Comparison of ENCODE assay signal across 8 mouse cellular contexts in the genomic region with DNA sequence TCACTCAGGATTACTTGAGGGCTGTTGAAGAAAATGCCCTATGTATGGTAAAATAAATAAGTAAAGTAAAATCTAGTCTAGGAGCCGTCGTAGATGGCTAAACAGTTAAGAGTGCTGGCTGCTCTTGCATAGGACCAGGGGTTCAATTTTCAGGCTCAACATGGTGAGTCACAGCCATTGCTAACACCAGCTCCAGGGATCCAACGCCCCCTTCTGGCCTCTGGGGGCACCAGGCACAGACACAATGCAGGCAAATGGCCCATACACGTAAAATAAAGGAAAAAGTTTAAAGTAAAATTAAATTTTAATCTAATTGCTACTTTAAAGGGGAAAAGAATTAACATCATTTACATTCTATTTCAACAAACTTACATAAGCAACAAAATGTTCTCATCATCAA. TPM values are rescaled to one million over a fixed set of nuclear protein-coding genes. Genes with fewer than 3 reads are reported as not detected.
A peak's percentile ranks its signal among the peaks of the same experiment; 100 is the strongest.
DNase-seq lines count a peak whose midpoint lies in the region; ATAC-seq lines count a peak whose summit lies in the region.

No protein-coding gene starts in this region.

- H3K9me3 ChIP-seq in heart, embryonic 11.5 days (replicated peaks; ENCODE audit: control insufficient read depth, low read length): no peaks in the 10 kb centered on the region
- H3K9me3 ChIP-seq in embryonic facial prominence, embryonic 12.5 days: no peaks in the 10 kb centered on the region
- no peaks in the 10 kb centered on the region for H3K9me3 ChIP-seq in kidney, embryonic 14.5 days (ENCODE audit: control insufficient read depth, low read length)
- no peaks in the 10 kb centered on the region for H3K9me3 ChIP-seq in megakaryocyte, embryonic 14.5 days

- no peak overlapping the region; the same call in 1 of the 2 replicates for H3K4me2 ChIP-seq in heart, embryonic 11.5 days
- H3K4me2 ChIP-seq in embryonic facial prominence, embryonic 12.5 days (replicated peaks): peak overlapping the region; percentile 32; the same call in 1 of the 2 replicates
- peak overlapping the region; percentile 16 for H3K4me2 ChIP-seq in kidney, embryonic 14.5 days (replicated peaks; ENCODE audit: low read depth, low read length)

- H3K4me3 ChIP-seq in heart, embryonic 11.5 days (ENCODE audit: low read depth, low read length): 0 out of 2 replicates have a peak overlapping the region, but pooled peaks have one; percentile 8
- H3K4me3 ChIP-seq in embryonic facial prominence, embryonic 12.5 days: no peak overlapping the region; the same call in 1 of the 2 replicates
- H3K4me3 ChIP-seq in kidney, embryonic 14.5 days (ENCODE audit: low read length): peak overlapping the region; percentile 3; the same call in 1 of the 2 replicates
- H3K4me3 ChIP-seq in megakaryocyte, embryonic 14.5 days (replicated peaks): peak overlapping the region; percentile 57

- 47% methylated on average over 4 of the region's 4 CpGs for WGBS in heart, embryonic 11.5 days (ENCODE audit: insufficient replicate concordance)
- 58% methylated on average over 4 of the region's 4 CpGs for WGBS in embryonic facial prominence, embryonic 12.5 days
- 50% methylated on average over 4 of the region's 4 CpGs for whole genome bisulfite sequencing in kidney, embryonic 14.5 days

- no peak for ATAC-seq in heart, embryonic 11.5 days (replicated peaks; ENCODE audit: insufficient number of reproducible peaks, low FRiP score, low TSS enrichment)
- ATAC-seq in embryonic facial prominence, embryonic 12.5 days (ENCODE audit: insufficient number of reproducible peaks, insufficient read depth, low FRiP score, low TSS enrichment): no peak
- ATAC-seq in kidney, embryonic 14.5 days (ENCODE audit: low FRiP score, low TSS enrichment): no peak

- no peak for DNase-seq in heart, adult 11 months
- peak; percentile 57 for DNase-seq in MN1 (ENCODE audit: low spot score)
- DNase-seq in thymus, postnatal 10 days (ENCODE audit: low spot score in 2 of 2): peak; percentile 16 to 23
- DNase-seq in urinary bladder, postnatal 4 days (ENCODE audit: low spot score in 2 of 2): no peak

- H3K4me1 ChIP-seq in heart, embryonic 11.5 days (ENCODE audit: control insufficient read depth, insufficient read depth, low read length): no peaks in the 10 kb centered on the region
- peaks cover 5% of the 10 kb centered on the region; the same call in 1 of the 2 replicates for H3K4me1 ChIP-seq in embryonic facial prominence, embryonic 12.5 days
- H3K4me1 ChIP-seq in kidney, embryonic 14.5 days (ENCODE audit: control insufficient read depth, insufficient read depth, low read length): no peaks in the 10 kb centered on the region
- peaks cover 21% of the 10 kb centered on the region for H3K4me1 ChIP-seq in megakaryocyte, embryonic 14.5 days

- H3K9ac ChIP-seq in heart, embryonic 11.5 days (ENCODE audit: low read depth, low read length): no peak overlapping the region
- H3K9ac ChIP-seq in embryonic facial prominence, embryonic 12.5 days: no peak overlapping the region
- H3K9ac ChIP-seq in kidney, embryonic 14.5 days (ENCODE audit: low read depth, low read length): no peak overlapping the region

- no peaks in the 10 kb centered on the region for H3K27me3 ChIP-seq in heart, embryonic 11.5 days (ENCODE audit: control insufficient read depth, insufficient read depth, low read length)
- H3K27me3 ChIP-seq in embryonic facial prominence, embryonic 12.5 days: no peaks in the 10 kb centered on the region
- no peaks in the 10 kb centered on the region for H3K27me3 ChIP-seq in kidney, embryonic 14.5 days (ENCODE audit: control insufficient read depth, insufficient read depth, low read length)
- H3K27me3 ChIP-seq in megakaryocyte, embryonic 14.5 days (replicated peaks): no peaks in the 10 kb centered on the region

- peaks cover 17% of the 10 kb centered on the region for H3K36me3 ChIP-seq in heart, embryonic 11.5 days (ENCODE audit: control insufficient read depth, insufficient read depth, low read length)
- peaks cover 26% of the 10 kb centered on the region for H3K36me3 ChIP-seq in embryonic facial prominence, embryonic 12.5 days
- H3K36me3 ChIP-seq in kidney, embryonic 14.5 days (ENCODE audit: control insufficient read depth, insufficient read depth, low read length): peaks cover 34% of the 10 kb centered on the region
- H3K36me3 ChIP-seq in megakaryocyte, embryonic 14.5 days (replicated peaks; ENCODE audit: low read length): peaks cover 41% of the 10 kb centered on the region

- no peak overlapping the region for H3K27ac ChIP-seq in heart, embryonic 11.5 days (ENCODE audit: low read depth, low read length)
- H3K27ac ChIP-seq in embryonic facial prominence, embryonic 12.5 days: no peak overlapping the region
- H3K27ac ChIP-seq in kidney, embryonic 14.5 days (ENCODE audit: low read depth, low read length): no peak overlapping the region

RNA-seq across cellular contexts. Expression of a gene that starts 2.5 kb away (rescaled TPM):
- 125 and 128 TPM in 2 replicates for polyA plus RNA-seq in heart, embryonic 11.5 days (2014; fragmentation: Nextera tagmentation; extraction: Ambion mirVana)
- polyA plus RNA-seq in embryonic facial prominence, embryonic 12.5 days (2016; fragmentation: Nextera tagmentation; extraction: Ambion mirVana): 245 and 255 TPM in 2 replicates
- polyA plus RNA-seq in kidney, embryonic 14.5 days (2014; fragmentation: Nextera tagmentation; extraction: Ambion mirVana): 166 and 240 TPM in 2 replicates
- 1.3 and 8.8 TPM in 2 replicates for polyA plus RNA-seq in megakaryocyte, embryonic 14.5 days (2012; ENCODE audit: insufficient read depth, low replicate concordance)

RNA-seq across cellular contexts. Expression of a gene that starts 29.6 kb away (rescaled TPM):
- 46.7 and 49.7 TPM in 2 replicates for polyA plus RNA-seq in heart, embryonic 11.5 days (2014; fragmentation: Nextera tagmentation; extraction: Ambion mirVana)
- polyA plus RNA-seq in embryonic facial prominence, embryonic 12.5 days (2016; fragmentation: Nextera tagmentation; extraction: Ambion mirVana): 67.1 and 69.9 TPM in 2 replicates
- 65.9 and 68.7 TPM in 2 replicates for polyA plus RNA-seq in kidney, embryonic 14.5 days (2014; fragmentation: Nextera tagmentation; extraction: Ambion mirVana)
- polyA plus RNA-seq in megakaryocyte, embryonic 14.5 days (2012; ENCODE audit: insufficient read depth, low replicate concordance): 4.0 and 6.7 TPM in 2 replicates

RNA-seq across cellular contexts. Expression of a gene that starts 33.8 kb away (rescaled TPM):
- polyA plus RNA-seq in heart, embryonic 11.5 days (2014; fragmentation: Nextera tagmentation; extraction: Ambion mirVana): 4.8 and 7.4 TPM in 2 replicates
- 7.7 and 8.7 TPM in 2 replicates for polyA plus RNA-seq in embryonic facial prominence, embryonic 12.5 days (2016; fragmentation: Nextera tagmentation; extraction: Ambion mirVana)
- polyA plus RNA-seq in kidney, embryonic 14.5 days (2014; fragmentation: Nextera tagmentation; extraction: Ambion mirVana): 5.8 and 8.7 TPM in 2 replicates
- polyA plus RNA-seq in megakaryocyte, embryonic 14.5 days (2012; ENCODE audit: insufficient read depth, low replicate concordance): 1.2 and 1.7 TPM in 2 replicates

Comparison
In these comparisons a context has a peak if more than half of its experiments do, and no peak if none do; other contexts are left out.
1. DNase-seq: peak in MN1 (single experiment) and thymus, postnatal 10 days (2 of 2); none in heart, adult 11 months (single experiment) and urinary bladder, postnatal 4 days (0 of 2).
2. RNA of a gene that starts 2.5 kb away (polyA plus RNA-seq): 245 to 255 TPM in embryonic facial prominence, embryonic 12.5 days, 166 to 240 TPM in kidney, embryonic 14.5 days and 125 to 128 TPM in heart, embryonic 11.5 days; 1.3 to 8.8 TPM in megakaryocyte, embryonic 14.5 days; every median in the first group is over 10 times any median in the second.